Mouse (Mus musculus) cerebellum, postnatal 10 days (tissue): ENCODE results near the gene Muc1.

Source experiments
- DNase-seq, 2 experiments: peaks; one replicate each; pipeline ENCODE4 v3.0.0; 2021; ENCODE audit warnings: mixed read lengths in 2 of 2

Gene Muc1

GRCm38 (mm10) chr3:89228836-89229235, at the start of gene Muc1:
Gene Muc1 (plus strand): TSS chr3:89229057.
- DNase-seq, result no peak

- peak in 1 of 2 experiments; percentile 27 for DNase-seq
Measured at GRCm38 (mm10) chr3:89181749-89182500, 46.9 kb upstream of the Muc1 start.

GRCm38 (mm10) chr3:89182531-89183057, 46.3 kb upstream of the Muc1 start:
- no peak for DNase-seq

- peak; percentile 93 to 96 for DNase-seq
Measured at GRCm38 (mm10) chr3:89183058-89183958, 45.5 kb upstream of the Muc1 start, which contains the start of gene Fam189b. Gene Fam189b (plus strand): TSS chr3:89183143.

- peak; percentile 82 for DNase-seq
Measured at GRCm38 (mm10) chr3:89183959-89184315, 44.9 kb upstream of the Muc1 start.

GRCm38 (mm10) chr3:89187197-89187596, 41.7 kb upstream of the Muc1 start:
- no peak for DNase-seq

- no peak for DNase-seq
Measured at GRCm38 (mm10) chr3:89187690-89188477, 41.0 kb upstream of the Muc1 start.

- DNase-seq, result no peak
Measured at GRCm38 (mm10) chr3:89188478-89188875, 40.4 kb upstream of the Muc1 start.

- no peak for DNase-seq
Measured at GRCm38 (mm10) chr3:89190436-89190835, 38.4 kb upstream of the Muc1 start.

- no peak for DNase-seq
Measured at GRCm38 (mm10) chr3:89193351-89193750, 35.5 kb upstream of the Muc1 start.

- DNase-seq, result peak in 1 of 2 experiments; percentile 30
Measured at GRCm38 (mm10) chr3:89193853-89194252, 35.0 kb upstream of the Muc1 start.

GRCm38 (mm10) chr3:89195979-89196877, 32.6 kb upstream of the Muc1 start:
- peak; percentile 95 to 96 for DNase-seq

GRCm38 (mm10) chr3:89199839-89200238, 29.0 kb upstream of the Muc1 start:
- no peak for DNase-seq

GRCm38 (mm10) chr3:89202253-89203141, 26.4 kb upstream of the Muc1 start, which contains the start of gene Gba:
Gene Gba (plus strand): TSS chr3:89202928.
- peak; percentile 91 to 94 for DNase-seq

GRCm38 (mm10) chr3:89203142-89203514, 25.7 kb upstream of the Muc1 start:
- peak in 1 of 2 experiments; percentile 34 for DNase-seq

- no peak for DNase-seq
Measured at GRCm38 (mm10) chr3:89206079-89206478, 22.8 kb upstream of the Muc1 start.

- no peak for DNase-seq
Measured at GRCm38 (mm10) chr3:89206695-89207094, 22.2 kb upstream of the Muc1 start.

GRCm38 (mm10) chr3:89208075-89208657, 20.7 kb upstream of the Muc1 start:
- DNase-seq, result no peak

- DNase-seq, result no peak
Measured at GRCm38 (mm10) chr3:89208736-89209135, 20.1 kb upstream of the Muc1 start.

GRCm38 (mm10) chr3:89209731-89210130, 19.1 kb upstream of the Muc1 start:
- no peak for DNase-seq
